Mouse (Mus musculus) frontal cortex, adult 2 months (tissue): ENCODE measurements around the gene Mogat2. TPM values are rescaled to one million over a fixed set of nuclear protein-coding genes. Genes with fewer than 3 reads are reported as not detected.

ENCODE experiments used
- DNase-seq, 2 experiments: peaks; one replicate each; pipeline ENCODE4 v3.0.0; 2022; ENCODE audit warnings: low spot score in 1 of 2; ENCODE audit errors: extremely low spot score in 1 of 2
- polyA plus RNA-seq: library from polyadenylated mRNA; depleted of rRNA; stranded (reverse); fragments of >200 nt; gene quantifications from 2 replicates; pipeline ENCODE4 v1.2.3, GENCODE M21; 2012; rRNA removed

Gene Mogat2
- polyA plus RNA-seq, 1 experiment, result 0.04 TPM

DNA sequence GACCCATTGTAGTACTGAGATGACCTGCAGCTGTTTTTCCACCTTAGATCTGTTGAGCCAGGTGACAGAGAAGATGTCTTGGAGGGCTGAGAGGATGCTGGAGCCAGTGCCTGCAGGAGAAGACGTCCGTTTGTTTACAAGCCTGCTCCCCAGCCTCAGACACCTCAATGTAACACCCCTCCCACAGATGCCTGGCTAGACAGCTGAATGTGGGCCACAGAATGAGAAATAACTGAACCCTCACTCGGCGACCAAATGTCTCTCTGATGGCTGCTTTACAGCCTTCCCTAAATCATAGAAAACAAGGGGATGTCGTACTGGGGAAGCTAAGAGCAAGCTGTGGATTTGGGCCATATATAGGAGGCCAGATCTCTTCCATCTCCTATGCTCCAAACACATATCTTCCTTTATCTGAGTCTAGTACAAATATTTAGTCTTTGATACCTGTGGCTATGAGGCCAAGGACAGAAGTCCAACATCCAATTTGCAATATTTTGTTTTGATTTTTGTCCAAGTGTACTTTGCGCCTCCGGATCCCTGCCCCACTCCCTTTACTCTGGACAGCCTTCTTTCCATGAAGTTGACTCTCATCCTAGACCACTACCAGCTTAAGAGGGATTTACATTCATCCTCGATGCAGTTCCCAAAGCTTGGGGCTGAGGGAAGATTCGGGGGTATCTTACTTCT is 68.6 kb downstream of the Mogat2 start:
- DNase-seq, result peak in 1 of 2 experiments; percentile 49

Other genes with a start within 250 kb of the Mogat2 start
- 15.6 and 16.8 TPM in 2 replicates for gene Uvrag, start 97.5 kb downstream of the Mogat2 start, polyA plus RNA-seq
- 58.0 and 63.4 TPM in 2 replicates for gene Dgat2, start 55.9 kb downstream of the Mogat2 start, polyA plus RNA-seq
- 69.4 and 77.7 TPM in 2 replicates for gene Map6, start 28.8 kb upstream of the Mogat2 start, polyA plus RNA-seq
- gene Serpinh1, start 114.6 kb upstream of the Mogat2 start, polyA plus RNA-seq, result 27.5 and 31.8 TPM in 2 replicates
- gene Gdpd5, start 142.8 kb upstream of the Mogat2 start, polyA plus RNA-seq, result 54.1 and 66.2 TPM in 2 replicates
- 1.7 and 2.5 TPM in 2 replicates for gene Klhl35, start 227.4 kb upstream of the Mogat2 start, polyA plus RNA-seq
- gene Rps3, start 245.1 kb upstream of the Mogat2 start, polyA plus RNA-seq, result 494 and 531 TPM in 2 replicates